ENCODE assay signal across 16 mouse cellular contexts in genomic region chr4:33702028-33702666, GRCm38 (mm10).
DNase-seq lines count a peak whose midpoint lies in the region; ATAC-seq and TF ChIP-seq lines count a peak whose summit lies in the region.
"Had no signal": no experiment of that assay in that cellular context is flagged by ENCODE, and none has a peak within 500 bp of the region (broad histone marks: within the 10 kb centered on the region; RNA-seq: fewer than 3 reads in every experiment).

No protein-coding gene starts in this region.

- H3K27me3 ChIP-seq in embryonic facial prominence, embryonic 14.5 days (replicated peaks; ENCODE audit: control insufficient read depth, insufficient read depth, low read length): no peaks in the 10 kb centered on the region
- no peaks in the 10 kb centered on the region for H3K27me3 ChIP-seq in embryonic facial prominence, embryonic 10.5 days (replicated peaks; ENCODE audit: low read depth, poor library complexity, severe bottlenecking)
- H3K27me3 ChIP-seq in cerebellum, adult 2 months (ENCODE audit: control insufficient read depth, insufficient read depth, low read length): no peaks in the 10 kb centered on the region
- H3K27me3 ChIP-seq in intestine, postnatal 0 days (replicated peaks; ENCODE audit: control insufficient read depth, insufficient read depth, low read length): no peaks in the 10 kb centered on the region
- H3K27me3 ChIP-seq: embryonic facial prominence, embryonic 15.5 days; stomach, embryonic 15.5 days had no signal

- TF ChIP-seq POLR2A in cerebellum, adult 2 months (IDR thresholded peaks at IDR 0.05; ENCODE audit: borderline replicate concordance, insufficient read depth, low read length): no peak

- intact Hi-C loops in left cerebral cortex, postnatal 4 days (cut with DNase I): no loop called here
- intact Hi-C loops in left cerebral cortex, postnatal 25 days (cut with DNase I): no loop called here

- H3K36me3 ChIP-seq in embryonic facial prominence, embryonic 14.5 days (ENCODE audit: control insufficient read depth, insufficient read depth, low read length): no peaks in the 10 kb centered on the region
- no peaks in the 10 kb centered on the region for H3K36me3 ChIP-seq in embryonic facial prominence, embryonic 10.5 days (replicated peaks)
- no peaks in the 10 kb centered on the region for H3K36me3 ChIP-seq in intestine, postnatal 0 days (ENCODE audit: control insufficient read depth, insufficient read depth)
- H3K36me3 ChIP-seq: embryonic facial prominence, embryonic 15.5 days; midbrain, embryonic 10.5 days; stomach, embryonic 15.5 days had no signal

- H3K4me3 ChIP-seq in embryonic facial prominence, embryonic 14.5 days (ENCODE audit: low read depth, low read length): no peak overlapping the region
- H3K4me3 ChIP-seq in embryonic facial prominence, embryonic 10.5 days: no peak overlapping the region
- H3K4me3 ChIP-seq in cerebellum, adult 2 months (replicated peaks; ENCODE audit: insufficient read depth, low read depth, low read length): no peak overlapping the region
- H3K4me3 ChIP-seq in intestine, postnatal 0 days (ENCODE audit: low read depth, low read length): no peak overlapping the region
- H3K4me3 ChIP-seq: embryonic facial prominence, embryonic 15.5 days; midbrain, embryonic 10.5 days; stomach, embryonic 15.5 days had no signal

- DNase-seq in embryonic facial prominence, embryonic 14.5 days (ENCODE audit: low spot score): peak; percentile 19
- no peak for DNase-seq in embryonic facial prominence, embryonic 10.5 days (ENCODE audit: low spot score)
- DNase-seq in left cerebral cortex, postnatal 4 days: peak; percentile 64
- DNase-seq in left cerebral cortex, postnatal 25 days (ENCODE audit: low spot score in 2 of 2): no peak
- DNase-seq in cerebellum, adult 2 months: peak; percentile 45 to 67
- DNase-seq in kidney, postnatal 14 days: peak; percentile 28
- DNase-seq in left cerebral cortex, adult 11 months (ENCODE audit: low spot score): no peak
- DNase-seq: B cell, adult 2 months; thymus, postnatal 25 days had no signal

- no peaks in the 10 kb centered on the region for H3K4me1 ChIP-seq in embryonic facial prominence, embryonic 14.5 days (ENCODE audit: control insufficient read depth, insufficient read depth, low read length)
- H3K4me1 ChIP-seq in embryonic facial prominence, embryonic 10.5 days: no peaks in the 10 kb centered on the region
- H3K4me1 ChIP-seq in cerebellum, adult 2 months (ENCODE audit: control insufficient read depth, insufficient read depth, low read length): peaks cover 4% of the 10 kb centered on the region; the same call in 1 of the 2 replicates
- no peaks in the 10 kb centered on the region for H3K4me1 ChIP-seq in intestine, postnatal 0 days (replicated peaks; ENCODE audit: control insufficient read depth, insufficient read depth, low read length)
- H3K4me1 ChIP-seq: embryonic facial prominence, embryonic 15.5 days; midbrain, embryonic 10.5 days; stomach, embryonic 15.5 days had no signal

- no peak overlapping the region for H3K27ac ChIP-seq in embryonic facial prominence, embryonic 14.5 days (replicated peaks; ENCODE audit: low read depth, low read length)
- H3K27ac ChIP-seq in embryonic facial prominence, embryonic 10.5 days (replicated peaks): no peak overlapping the region
- H3K27ac ChIP-seq in cerebellum, adult 2 months (ENCODE audit: insufficient read depth, low read length): no peak overlapping the region
- no peak overlapping the region for H3K27ac ChIP-seq in intestine, postnatal 0 days (ENCODE audit: low read depth, low read length)
- H3K27ac ChIP-seq: embryonic facial prominence, embryonic 15.5 days; midbrain, embryonic 10.5 days; stomach, embryonic 15.5 days had no signal

- ATAC-seq in embryonic facial prominence, embryonic 14.5 days (ENCODE audit: low read depth): no peak
- no peak for ATAC-seq in intestine, postnatal 0 days
- ATAC-seq: lung, postnatal 0 days had no signal

- no peak overlapping the region for H3K4me2 ChIP-seq in embryonic facial prominence, embryonic 14.5 days (ENCODE audit: low read depth, low read length)
- no peak overlapping the region for H3K4me2 ChIP-seq in intestine, postnatal 0 days (replicated peaks; ENCODE audit: low read depth)
- H3K4me2 ChIP-seq: embryonic facial prominence, embryonic 15.5 days; heart, embryonic 11.5 days; liver, embryonic 11.5 days; stomach, embryonic 15.5 days had no signal

- peaks cover 9% of the 10 kb centered on the region; the same call in 1 of the 2 replicates for H3K9me3 ChIP-seq in embryonic facial prominence, embryonic 14.5 days (ENCODE audit: control insufficient read depth, low read length)
- peaks cover 9% of the 10 kb centered on the region for H3K9me3 ChIP-seq in embryonic facial prominence, embryonic 10.5 days
- no peaks in the 10 kb centered on the region for H3K9me3 ChIP-seq in intestine, postnatal 0 days (ENCODE audit: control insufficient read depth)
- H3K9me3 ChIP-seq: embryonic facial prominence, embryonic 15.5 days; stomach, embryonic 15.5 days had no signal

- 72% methylated on average over 7 of the region's 7 CpGs for WGBS in embryonic facial prominence, embryonic 14.5 days
- 86% methylated on average over 7 of the region's 7 CpGs for WGBS in embryonic facial prominence, embryonic 10.5 days
- 51% methylated on average over 7 of the region's 7 CpGs for WGBS in cerebellum, adult 2 months
- 80% methylated on average over 7 of the region's 7 CpGs for WGBS in intestine, postnatal 0 days

- TF ChIP-seq CTCF in cerebellum, adult 2 months (IDR thresholded peaks at IDR 0.05; ENCODE audit: borderline replicate concordance, insufficient read depth, low read depth, low read length): no peak
- no peak for TF ChIP-seq CTCF in intestine, postnatal 0 days (IDR thresholded peaks at IDR 0.05; ENCODE audit: low read depth)

- H3K9ac ChIP-seq in embryonic facial prominence, embryonic 14.5 days (ENCODE audit: low read depth, low read length): no peak overlapping the region
- H3K9ac ChIP-seq in intestine, postnatal 0 days (ENCODE audit: low read depth, low read length): no peak overlapping the region
- H3K9ac ChIP-seq: embryonic facial prominence, embryonic 15.5 days; stomach, embryonic 15.5 days had no signal

Comparison
In these comparisons a context has a peak if more than half of its experiments do, and no peak if none do; other contexts are left out.
1. DNase-seq: peak in embryonic facial prominence, embryonic 14.5 days (single experiment), left cerebral cortex, postnatal 4 days (single experiment), cerebellum, adult 2 months (2 of 2) and kidney, postnatal 14 days (single experiment); none in embryonic facial prominence, embryonic 10.5 days (single experiment), left cerebral cortex, postnatal 25 days (0 of 2) and left cerebral cortex, adult 11 months (single experiment).